Mouse (Mus musculus) CH12.LX (cell line): ENCODE measurements at regions not wholly inside any gene's neighbourhood (a gene's known extent, or its start where the extent isn't known, plus 50 kb on each side); places are given as distances from the start of the nearest gene placed in this dataset.

Source experiments
- DNase-seq: peaks from one replicate; pipeline ENCODE4 v3.0.0-alpha.2; 2013; ENCODE audit errors: extremely low read depth
- H3K27ac ChIP-seq: 2 replicates; pipeline ENCODE4 v1.5.1; 2012; ENCODE audit warnings: low read depth, mild to moderate bottlenecking, control low read depth, moderate library complexity; ENCODE audit not compliant: insufficient read depth
- H3K27me3 ChIP-seq: replicated peaks from 2 replicates; pipeline ENCODE3; 2012; ENCODE audit warnings: inconsistent platforms
- H3K36me3 ChIP-seq, 2 experiments: replicated peaks in 1 of 2; 2 replicates each; pipeline versions ENCODE3 to v1.6.1; 2012; ENCODE audit warnings: inconsistent platforms in 1 of 2, low read length in 1 of 2, mild to moderate bottlenecking in 1 of 2, mixed read lengths in 1 of 2, moderate library complexity in 1 of 2; ENCODE audit not compliant: control insufficient read depth in 1 of 2, insufficient read depth in 1 of 2
- H3K4me1 ChIP-seq, 2 experiments: 2 replicates each; pipeline ENCODE4 v1.6.1; 2012; ENCODE audit warnings: inconsistent platforms in 1 of 2, moderate library complexity in 1 of 2; ENCODE audit not compliant: insufficient read depth in 2 of 2, control insufficient read depth in 1 of 2
- H3K4me2 ChIP-seq: 2 replicates; pipeline ENCODE4 v1.6.1; 2012; ENCODE audit warnings: low read depth, mild to moderate bottlenecking, control low read depth; ENCODE audit not compliant: poor library complexity, insufficient read depth, severe bottlenecking
- H3K4me3 ChIP-seq, 3 experiments: fragments of 150-350 bp in 1 of 3; sonication (generic) in 1 of 3; replicated peaks in 1 of 3; 2 replicates each; pipeline versions ENCODE3 to v1.5.1; 2011 to 2012; ENCODE audit warnings: low read depth in 2 of 3, low read length in 2 of 3, mild to moderate bottlenecking in 2 of 3, moderate library complexity in 2 of 3, control low read depth in 1 of 3, improper control_type of control experiment in 1 of 3, inconsistent platforms in 1 of 3, mixed read lengths in 1 of 3; ENCODE audit not compliant: poor library complexity in 1 of 3
- H3K79me2 ChIP-seq: replicated peaks from 2 replicates; pipeline ENCODE4 v1.6.1; 2012; ENCODE audit warnings: mild to moderate bottlenecking, moderate library complexity; ENCODE audit not compliant: control insufficient read depth, poor library complexity, insufficient read depth, severe bottlenecking; ENCODE audit errors: extremely low read depth
- H3K9ac ChIP-seq: 2 replicates; pipeline ENCODE4 v1.6.1; 2012; ENCODE audit warnings: low read depth, mild to moderate bottlenecking, control low read depth, moderate library complexity; ENCODE audit not compliant: insufficient read depth
- H3K9me3 ChIP-seq: replicated peaks from 2 replicates; pipeline ENCODE3; 2012; ENCODE audit warnings: low read length, inconsistent platforms, mixed read lengths
- BHLHE40 ChIP-seq: IDR thresholded peaks from 2 replicates; pipeline ENCODE4 v1.6.1; 2011; ENCODE audit warnings: mild to moderate bottlenecking, low read depth, low read length, improper control_type of control experiment
- CHD1 ChIP-seq: IDR thresholded peaks from 2 replicates; pipeline ENCODE4 v1.6.1; 2012; ENCODE audit warnings: low read depth, low read length, improper control_type of control experiment, inconsistent platforms
- CHD2 ChIP-seq: IDR thresholded peaks from 2 replicates; pipeline ENCODE4 v1.6.1; 2011; ENCODE audit warnings: low read length, improper control_type of control experiment
- E2F4 ChIP-seq: IDR thresholded peaks from 2 replicates; pipeline ENCODE4 v1.6.1; 2011; ENCODE audit warnings: low read depth, low read length, improper control_type of control experiment; ENCODE audit not compliant: insufficient replicate concordance
- ETS1 ChIP-seq: conservative IDR thresholded peaks from 2 replicates; pipeline ENCODE4 v1.6.1; 2012; ENCODE audit warnings: low read depth, mild to moderate bottlenecking, inconsistent platforms, low read length, improper control_type of control experiment, moderate library complexity
- HCFC1 ChIP-seq: IDR thresholded peaks from 2 replicates; pipeline ENCODE4 v1.6.1; 2012; ENCODE audit warnings: low read depth, mild to moderate bottlenecking, inconsistent platforms, low read length, improper control_type of control experiment
- IRF4 ChIP-seq: IDR thresholded peaks from 2 replicates; pipeline ENCODE4 v1.6.1; 2014; ENCODE audit warnings: low read depth, mild to moderate bottlenecking, inconsistent platforms, low read length, improper control_type of control experiment
- JUN ChIP-seq: IDR thresholded peaks from 2 replicates; pipeline ENCODE4 v1.6.1; 2011; ENCODE audit warnings: low read depth, mild to moderate bottlenecking, low read length, improper control_type of control experiment, moderate library complexity; ENCODE audit not compliant: insufficient read depth
- JUND ChIP-seq: conservative IDR thresholded peaks from 2 replicates; pipeline ENCODE4 v1.6.1; 2011; ENCODE audit warnings: low read depth, low read length, improper control_type of control experiment
- MAFK ChIP-seq: IDR thresholded peaks from 2 replicates; pipeline ENCODE4 v1.6.1; 2011; ENCODE audit warnings: low read length, improper control_type of control experiment; ENCODE audit not compliant: insufficient replicate concordance
- MEF2A ChIP-seq: IDR thresholded peaks from 2 replicates; pipeline ENCODE4 v1.6.1; 2014; ENCODE audit warnings: low read depth, mild to moderate bottlenecking, inconsistent platforms, low read length, improper control_type of control experiment, borderline replicate concordance
- MXI1 ChIP-seq: IDR thresholded peaks from 2 replicates; pipeline ENCODE4 v1.6.1; 2011; ENCODE audit warnings: mild to moderate bottlenecking, low read depth, low read length, improper control_type of control experiment
- MYC ChIP-seq: IDR thresholded peaks from 2 replicates; pipeline ENCODE4 v1.6.1; 2011; ENCODE audit warnings: low read depth, mild to moderate bottlenecking, improper control_type of control experiment, low read length
- NRF1 ChIP-seq: IDR thresholded peaks from 2 replicates; pipeline ENCODE4 v1.6.1; 2014; ENCODE audit warnings: low read depth, mild to moderate bottlenecking, inconsistent platforms, low read length, improper control_type of control experiment, moderate library complexity
- PAX5 ChIP-seq: IDR thresholded peaks from 2 replicates; pipeline ENCODE4 v1.6.1; 2012; ENCODE audit warnings: low read length, inconsistent platforms, mixed read lengths
- POLR2A ChIP-seq: IDR thresholded peaks from 2 replicates; pipeline ENCODE4 v1.6.1; 2011; ENCODE audit warnings: low read depth, mild to moderate bottlenecking, improper control_type of control experiment, low read length
- POLR2AphosphoS2 ChIP-seq: IDR thresholded peaks from 2 replicates; pipeline ENCODE4 v1.6.1; 2011; ENCODE audit warnings: low read depth, low read length, improper control_type of control experiment
- RAD21 ChIP-seq: IDR thresholded peaks from 2 replicates; pipeline ENCODE4 v1.6.1; 2011; ENCODE audit warnings: low read depth, mild to moderate bottlenecking, low read length, improper control_type of control experiment, moderate library complexity
- SIN3A ChIP-seq: IDR thresholded peaks from 2 replicates; pipeline ENCODE4 v1.6.1; 2012; ENCODE audit warnings: low read length, improper control_type of control experiment, inconsistent platforms
- SMC3 ChIP-seq: IDR thresholded peaks from 2 replicates; pipeline ENCODE4 v1.6.1; 2011; ENCODE audit warnings: low read depth, low read length, improper control_type of control experiment
- TBP ChIP-seq: conservative IDR thresholded peaks from 2 replicates; pipeline ENCODE4 v1.6.1; 2011; ENCODE audit warnings: low read depth, low read length, improper control_type of control experiment
- TCF12 ChIP-seq: IDR thresholded peaks from 2 replicates; pipeline ENCODE4 v1.6.1; 2014; ENCODE audit warnings: low read depth, mild to moderate bottlenecking, inconsistent platforms, low read length, improper control_type of control experiment
- UBTF ChIP-seq: IDR thresholded peaks from 2 replicates; pipeline ENCODE4 v1.6.1; 2012; ENCODE audit warnings: low read depth, mild to moderate bottlenecking, inconsistent platforms, low read length, improper control_type of control experiment, moderate library complexity
- USF2 ChIP-seq: conservative IDR thresholded peaks from 2 replicates; pipeline ENCODE4 v1.6.1; 2011; ENCODE audit warnings: low read depth, low read length, improper control_type of control experiment
- ZC3H11A ChIP-seq: IDR thresholded peaks from 2 replicates; pipeline ENCODE4 v1.6.1; 2012; ENCODE audit warnings: low read depth, mild to moderate bottlenecking, inconsistent platforms, low read length, improper control_type of control experiment
- ZKSCAN1 ChIP-seq: IDR thresholded peaks from 2 replicates; pipeline ENCODE4 v1.6.1; 2012; ENCODE audit warnings: low read depth, inconsistent platforms, low read length, improper control_type of control experiment, borderline replicate concordance
- dilution Hi-C: fragments of 300-500 bp; cut with MboI; formaldehyde crosslinking; loops from 2 replicates; pipeline ENCODE4 v1.14.3; 2020; ENCODE audit warnings: low sequenced_read_pairs; ENCODE audit not compliant: extremely low pct_unique_long_range_greater_than_20kb, extremely low pct_ligation_motif_present
- in situ Hi-C: fragments of 300-500 bp; cut with MboI; formaldehyde crosslinking; loops from 3 replicates; pipeline ENCODE4 v1.14.3; 2019; ENCODE audit warnings: low sequenced_read_pairs, low pct_ligation_motif_present, low pct_unique_long_range_greater_than_20kb, mixed read lengths

DNA sequence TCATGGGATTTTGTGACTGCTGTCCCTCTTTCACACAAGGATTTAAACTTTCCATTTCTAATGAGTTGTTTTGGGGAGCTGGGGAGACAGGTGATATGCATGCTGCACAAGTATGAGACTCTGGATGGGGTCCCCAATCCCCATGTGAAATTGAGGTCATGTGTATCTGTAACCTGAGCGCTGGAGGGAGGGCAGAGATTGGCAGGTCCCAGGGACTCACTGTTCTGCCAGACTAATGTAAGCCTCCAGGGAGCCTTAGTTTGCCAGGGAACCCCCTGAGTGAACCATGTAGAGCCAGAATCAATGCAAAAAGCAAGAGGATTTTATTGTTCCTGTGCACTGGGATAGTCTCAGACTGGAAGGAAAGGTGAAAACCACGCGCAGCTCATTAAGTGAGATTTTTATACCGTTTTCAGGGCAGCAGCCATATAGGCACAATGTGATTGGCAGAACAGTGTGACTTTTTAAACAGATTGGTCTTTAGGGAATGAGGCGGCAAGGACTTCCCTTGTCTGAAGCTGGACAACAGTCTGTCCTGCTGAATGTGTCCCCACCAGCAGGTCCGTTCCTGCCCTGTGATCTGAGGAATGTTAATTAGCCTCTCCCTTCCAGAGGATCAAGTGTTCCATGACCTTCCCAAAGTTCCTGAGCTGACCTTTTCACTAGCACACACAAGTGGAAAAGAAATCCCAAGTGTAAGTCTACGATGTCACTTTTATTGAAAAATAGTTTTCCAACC lies 59.9 kb upstream of the Oxgr1 start:
- Histone ChIP-seq H3K79me2 (no peaks in the 10 kb centered on the region), H3K4me3 (no peak overlapping the region), H3K9me3 (peaks cover 12% of the 10 kb centered on the region), H3K27ac (no peak overlapping the region), H3K36me3 (no peaks in the 10 kb centered on the region), H3K9ac (no peak overlapping the region), H3K4me1 (no peaks in the 10 kb centered on the region), H3K4me2 (no peak overlapping the region), H3K27me3 (no peaks in the 10 kb centered on the region)
- in situ Hi-C loops (no loop called here), dilution Hi-C loops (no loop called here)
- TF ChIP-seq CHD2 (no peak), NRF1 (no peak), PAX5 (no peak), MEF2A (no peak), UBTF (no peak), BHLHE40 (no peak), ETS1 (no peak), USF2 (no peak), IRF4 (no peak), HCFC1 (no peak), POLR2A (no peak), ZC3H11A (no peak), E2F4 (no peak), TCF12 (no peak), JUN (no peak), MXI1 (no peak), MYC (no peak), SMC3 (no peak)
- no peak for DNase-seq

DNA sequence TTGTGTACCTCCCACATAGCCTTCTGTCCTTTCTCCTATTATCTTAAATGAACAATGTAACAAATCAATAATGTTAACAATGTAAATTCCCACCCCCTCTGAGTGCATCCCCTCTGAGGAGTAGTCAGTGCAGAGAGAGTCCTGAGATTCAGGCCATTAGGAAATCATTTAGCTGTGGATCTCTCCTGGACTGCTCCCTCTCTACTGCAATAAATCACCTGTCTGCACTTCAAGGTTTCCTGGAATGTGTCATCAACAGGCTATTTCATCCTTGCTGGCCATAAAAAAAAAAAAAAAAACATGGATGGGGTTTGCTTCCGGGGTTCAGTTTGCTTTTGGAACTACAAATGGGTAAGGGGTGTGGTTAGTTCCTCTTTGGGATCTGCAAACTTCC lies 60.5 kb upstream of the Oxgr1 start:
- dilution Hi-C loops: no loop called here
- no peaks in the 10 kb centered on the region for H3K36me3 ChIP-seq
- peaks cover 12% of the 10 kb centered on the region for H3K9me3 ChIP-seq
- H3K4me2 ChIP-seq: no peak overlapping the region
- in situ Hi-C loops: no loop called here
- H3K27me3 ChIP-seq: no peaks in the 10 kb centered on the region
- no peak overlapping the region for H3K9ac ChIP-seq
- no peak for TF ChIP-seq PAX5
- TF ChIP-seq HCFC1: no peak
- TF ChIP-seq CHD1: no peak
- TF ChIP-seq POLR2A: no peak
- TF ChIP-seq TBP: no peak
- no peak for TF ChIP-seq TCF12
- no peak for TF ChIP-seq JUN
- TF ChIP-seq ZKSCAN1: no peak
- TF ChIP-seq CHD2: no peak
- TF ChIP-seq RAD21: no peak
- no peak for TF ChIP-seq ZC3H11A
- TF ChIP-seq JUND: no peak
- TF ChIP-seq SIN3A: no peak
- TF ChIP-seq ETS1: no peak
- TF ChIP-seq POLR2AphosphoS2: no peak
- TF ChIP-seq SMC3: no peak
- TF ChIP-seq MAFK: no peak
- no peak for DNase-seq
- no peaks in the 10 kb centered on the region for H3K79me2 ChIP-seq
- H3K27ac ChIP-seq: no peak overlapping the region
- H3K4me1 ChIP-seq: no peaks in the 10 kb centered on the region
- H3K4me3 ChIP-seq: no peak overlapping the region
